Mouse (Mus musculus) adrenal gland, adult (tissue): ENCODE results near the gene 1700022I11Rik.

Source experiments
- DNase-seq, 2 experiments: peaks; one replicate each; pipeline ENCODE4 v3.0.0; 2022 to 2023; ENCODE audit warnings: low spot score in 1 of 2; ENCODE audit not compliant: inconsistent age in 2 of 2

1700022I11Rik gene

GRCm38 (mm10) chr4:43031237-43031995 is 62.0 kb downstream of the 1700022I11Rik start, which contains the start of gene Stoml2:
TSS of gene Stoml2 (minus strand) at chr4:43031710.
- DNase-seq, result peak; percentile 94 to 97

- DNase-seq, result peak in 1 of 2 experiments; percentile 29
These were observed 63.1 kb downstream of the 1700022I11Rik start for GRCm38 (mm10) chr4:43032501-43032900.
